Mouse (Mus musculus) liver, adult 2 months (tissue): ENCODE measurements at regions not wholly inside any gene's neighbourhood (a gene's known extent, or its start where the extent isn't known, plus 50 kb on each side); places are given as distances from the start of the nearest gene placed in this dataset.
A peak's percentile ranks its signal among the peaks of the same experiment; 100 is the strongest.

Experiments used
- DNase-seq: peaks from one replicate; pipeline ENCODE4 v3.0.0-alpha.2; 2011; ENCODE audit warnings: low read depth, low spot score; ENCODE audit errors: extremely low read depth
- H3K27ac ChIP-seq: fragments of 200-500 bp; replicated peaks from 2 replicates; pipeline ENCODE4 v1.5.1; 2012; ENCODE audit warnings: low read depth, mild to moderate bottlenecking, control low read depth, inconsistent platforms, low read length; ENCODE audit not compliant: insufficient read depth
- H3K27me3 ChIP-seq: fragments of 200-500 bp; 2 replicates; pipeline ENCODE4 v1.6.1; 2012; ENCODE audit warnings: mild to moderate bottlenecking, moderate library complexity, low read length, inconsistent platforms; ENCODE audit not compliant: control insufficient read depth, insufficient read depth
- H3K36me3 ChIP-seq: fragments of 200-500 bp; 2 replicates; pipeline ENCODE4 v1.6.1; 2012; ENCODE audit warnings: low read length, inconsistent platforms; ENCODE audit not compliant: control insufficient read depth, insufficient read depth
- H3K4me1 ChIP-seq: fragments of 200-500 bp; 2 replicates; pipeline ENCODE4 v1.6.1; 2011; ENCODE audit warnings: low read length; ENCODE audit not compliant: control insufficient read depth, insufficient read depth
- H3K4me3 ChIP-seq: fragments of 200-500 bp; 2 replicates; pipeline ENCODE4 v1.5.1; 2011; ENCODE audit warnings: low read depth, mild to moderate bottlenecking, control low read depth, low read length, moderate library complexity; ENCODE audit not compliant: insufficient read depth
- H3K79me2 ChIP-seq: fragments of 200-500 bp; 2 replicates; pipeline ENCODE4 v1.6.1; 2012; ENCODE audit warnings: inconsistent platforms, mild to moderate bottlenecking, low read length, moderate library complexity; ENCODE audit not compliant: control insufficient read depth, insufficient read depth
- H3K9ac ChIP-seq: fragments of 200-500 bp; 2 replicates; pipeline ENCODE4 v1.6.1; 2012; ENCODE audit warnings: low read depth, mild to moderate bottlenecking, control low read depth, inconsistent platforms, low read length
- CTCF ChIP-seq: fragments of 200-500 bp; IDR thresholded peaks from 2 replicates; pipeline ENCODE4 v1.5.1; 2011; ENCODE audit warnings: low read depth, low read length, control low read depth
- POLR2A ChIP-seq: fragments of 200-500 bp; IDR thresholded peaks from 2 replicates; pipeline ENCODE4 v1.6.1; 2011; ENCODE audit warnings: low read length, control low read depth; ENCODE audit not compliant: insufficient read depth; ENCODE audit errors: extremely low read depth
- WGBS: fragments of 180-500 bp; shearing (Covaris S2); methylation state at CpG from one replicate; pipeline ENCODE4 v1.1.7; 2018; 5-methylcytosine and 5-hydroxymethylcytosine counted together

DNA sequence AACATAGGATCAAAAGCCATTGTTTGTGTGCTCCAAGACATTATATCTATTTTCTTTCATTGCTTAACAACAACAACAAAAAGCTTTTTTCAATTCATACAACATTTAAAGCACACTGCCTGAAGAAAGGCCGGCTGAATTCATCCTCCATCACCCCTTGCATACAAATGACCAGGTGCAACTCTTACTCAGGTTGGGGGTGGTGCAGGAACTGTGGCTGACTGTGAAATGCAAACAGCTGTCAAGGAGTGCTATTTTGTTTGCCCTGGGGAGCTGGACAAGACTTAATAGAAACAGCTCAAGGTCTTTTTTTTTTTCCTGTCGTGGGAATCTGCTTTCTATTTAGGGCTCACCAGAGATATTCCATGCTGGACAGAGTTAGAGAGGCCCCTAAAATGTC is 406.6 kb upstream of the Cldn34d start:
- H3K27me3 ChIP-seq, result no peaks in the 10 kb centered on the region

DNA sequence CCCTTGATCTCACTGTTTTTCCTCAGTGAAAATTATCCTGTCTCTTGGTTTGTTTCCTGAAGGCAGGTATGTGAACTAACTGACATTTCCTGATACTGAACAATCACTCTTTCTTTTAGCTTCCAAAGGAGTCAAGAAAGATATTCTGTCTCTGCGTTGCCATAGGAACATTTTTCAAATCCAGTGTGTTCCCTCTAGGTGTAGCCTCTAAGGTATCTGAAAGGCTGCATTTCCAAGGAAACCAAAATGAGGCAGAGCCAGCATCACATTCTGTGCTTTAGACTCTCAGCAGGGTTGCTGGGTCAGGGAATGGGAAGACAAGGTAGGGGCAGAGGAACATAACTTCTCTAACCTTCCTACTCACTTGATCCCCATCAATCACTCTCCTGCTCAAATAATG is 411.2 kb upstream of the Cldn34d start:
- Histone ChIP-seq H3K79me2 (no peaks in the 10 kb centered on the region), H3K4me3 (no peak overlapping the region), H3K36me3 (no peaks in the 10 kb centered on the region), H3K27me3 (no peaks in the 10 kb centered on the region), H3K27ac (no peak overlapping the region), H3K4me1 (no peaks in the 10 kb centered on the region), H3K9ac (no peak overlapping the region)
- TF ChIP-seq CTCF, result no peak
- DNase-seq, result no peak
- WGBS, result 92% methylated on average over 1 of the region's 1 CpGs

More for the DNA sequence above, 406.6 kb upstream of the Cldn34d start:
- Histone ChIP-seq H3K36me3 (no peaks in the 10 kb centered on the region), H3K9ac (no peak overlapping the region), H3K4me1 (no peaks in the 10 kb centered on the region), H3K79me2 (no peaks in the 10 kb centered on the region), H3K4me3 (no peak overlapping the region), H3K27ac (no peak overlapping the region)
- no peak for DNase-seq
- TF ChIP-seq CTCF (no peak), POLR2A (no peak)
- WGBS, result 7% methylated on average over 2 of the region's 2 CpGs

GRCm38 (mm10) chrX:77050401-77051381 is 448.0 kb upstream of the Cldn34d start:
- peak; percentile 62 for DNase-seq
- no peaks in the 10 kb centered on the region for H3K27me3 ChIP-seq
- no peak overlapping the region for H3K4me3 ChIP-seq
- no peak overlapping the region for H3K9ac ChIP-seq
- no peaks in the 10 kb centered on the region for H3K79me2 ChIP-seq
- no peaks in the 10 kb centered on the region for H3K36me3 ChIP-seq
- WGBS, result 15% methylated on average over 5 of the region's 5 CpGs
- H3K4me1 ChIP-seq, result peaks cover 5% of the 10 kb centered on the region; the same call in 1 of the 2 replicates
- no peak overlapping the region for H3K27ac ChIP-seq
- TF ChIP-seq POLR2A, result no peak
- TF ChIP-seq CTCF, result no peak

DNA sequence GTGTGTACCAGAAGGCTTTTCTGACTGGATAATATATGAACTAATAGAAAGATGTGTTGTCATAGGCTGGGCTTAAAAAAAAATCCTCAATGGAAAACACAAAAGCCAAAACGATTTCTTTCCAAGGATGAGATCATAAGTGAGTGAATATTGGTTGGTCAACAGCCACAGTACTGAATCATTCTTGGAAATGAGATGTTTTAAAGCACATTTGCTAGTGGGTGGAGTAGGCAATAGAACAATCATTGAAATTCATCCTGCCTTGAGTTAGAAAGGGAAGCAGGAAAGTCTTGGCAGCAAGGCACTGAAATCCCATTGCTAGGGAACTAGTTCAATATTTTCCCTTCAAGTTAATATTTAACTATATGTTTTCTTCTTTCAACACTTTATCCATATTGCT is 449.3 kb upstream of the Cldn34d start:
- H3K36me3 ChIP-seq, result no peaks in the 10 kb centered on the region
- no peak overlapping the region for H3K9ac ChIP-seq
- peaks cover 5% of the 10 kb centered on the region; the same call in 1 of the 2 replicates for H3K4me1 ChIP-seq
- TF ChIP-seq POLR2A, result no peak
- TF ChIP-seq CTCF, result no peak
- no peak overlapping the region for H3K4me3 ChIP-seq
- no peaks in the 10 kb centered on the region for H3K27me3 ChIP-seq
- no peaks in the 10 kb centered on the region for H3K79me2 ChIP-seq
- no peak overlapping the region for H3K27ac ChIP-seq
- peak; percentile 62 for DNase-seq
- whole genome bisulfite sequencing, result 0% methylated on average over 1 of the region's 1 CpGs

GRCm38 (mm10) chrX:77079776-77080175 is 431.0 kb upstream of the Tbl1x start:
- Histone ChIP-seq H3K36me3 (no peaks in the 10 kb centered on the region), H3K27me3 (no peaks in the 10 kb centered on the region), H3K79me2 (no peaks in the 10 kb centered on the region), H3K9ac (no peak overlapping the region), H3K27ac (no peak overlapping the region), H3K4me1 (no peaks in the 10 kb centered on the region), H3K4me3 (no peak overlapping the region)
- no peak for DNase-seq
- TF ChIP-seq CTCF (no peak), POLR2A (no peak)
- WGBS, result 91% methylated on average over 4 of the region's 4 CpGs

- Histone ChIP-seq H3K4me1 (no peaks in the 10 kb centered on the region), H3K9ac (no peak overlapping the region), H3K36me3 (no peaks in the 10 kb centered on the region), H3K4me3 (no peak overlapping the region), H3K27me3 (no peaks in the 10 kb centered on the region), H3K79me2 (no peaks in the 10 kb centered on the region), H3K27ac (no peak overlapping the region)
- WGBS, result 89% methylated on average over 1 of the region's 1 CpGs
- TF ChIP-seq CTCF, result no peak
- DNase-seq, result no peak
Observed at GRCm38 (mm10) chrX:77082716-77083115, 428.1 kb upstream of the Tbl1x start.
